Mouse (Mus musculus) adrenal gland, postnatal 14 days (tissue): ENCODE results near the gene B3gnt2. TPM values are rescaled to one million over a fixed set of nuclear protein-coding genes. Genes with fewer than 3 reads are reported as not detected.

Source experiments
- DNase-seq: peaks from one replicate; pipeline ENCODE4 v3.0.0; 2021; ENCODE audit warnings: mixed read lengths
- long read RNA-seq, 2 experiments: library from polyadenylated mRNA; stranded (forward); transcript quantifications; one replicate each; pipeline ENCODE4 v2.0.0; 2021
- total RNA-seq: library from RNA; stranded (reverse); gene quantifications from 2 replicates; pipeline ENCODE4 v1.2.3, GENCODE M21; 2021

The B3gnt2 gene
- 43.9 and 46.6 TPM in 2 replicates for total RNA-seq
- long read RNA-seq, experiment 1, transcript B3gnt2-202 (2 exons, 3,057 nt): major isoform, 165 of 191 reads
- long read RNA-seq, experiment 1, transcript B3gnt2-201 (2 exons, 2,602 nt): minor isoform, 9 of 191 reads
- long read RNA-seq, experiment 1, partial matches to known transcripts: 0 of 191 reads
- long read RNA-seq, experiment 1, other reads (novel, unspliced or antisense): 17 of 191 reads
- long read RNA-seq, experiment 2, transcript B3gnt2-202 (2 exons, 3,057 nt): major isoform, 89 of 92 reads
- long read RNA-seq, experiment 2, partial matches to known transcripts: 1 of 92 reads
- long read RNA-seq, experiment 2, other reads (novel, unspliced or antisense): 1 of 92 reads

- peak; percentile 70 for DNase-seq
These were observed at the start of gene B3gnt2 for GRCm38 (mm10) chr11:22860335-22861227. TSS of gene B3gnt2 (minus strand) at chr11:22860961.

DNA sequence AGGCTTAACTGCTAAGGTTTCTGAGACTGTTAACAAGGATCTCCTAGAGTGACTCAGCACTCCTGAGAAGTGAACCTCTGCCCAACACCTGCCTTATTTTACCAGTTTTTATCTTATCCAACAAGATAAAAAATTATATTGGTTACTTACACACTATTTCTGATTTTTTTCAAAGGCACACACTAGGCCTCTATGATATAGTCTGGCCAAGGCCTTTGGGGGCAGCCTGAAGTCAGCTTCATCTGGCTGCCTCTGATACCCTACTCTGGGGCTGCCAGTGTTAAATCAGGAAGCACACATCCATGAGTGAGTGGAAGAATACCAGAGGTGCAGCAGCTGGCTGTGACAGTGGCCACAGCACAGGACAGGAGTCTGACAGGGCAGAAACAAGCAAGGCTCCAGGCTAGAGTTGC is 45.7 kb upstream of the B3gnt2 start:
- DNase-seq: no peak

DNA sequence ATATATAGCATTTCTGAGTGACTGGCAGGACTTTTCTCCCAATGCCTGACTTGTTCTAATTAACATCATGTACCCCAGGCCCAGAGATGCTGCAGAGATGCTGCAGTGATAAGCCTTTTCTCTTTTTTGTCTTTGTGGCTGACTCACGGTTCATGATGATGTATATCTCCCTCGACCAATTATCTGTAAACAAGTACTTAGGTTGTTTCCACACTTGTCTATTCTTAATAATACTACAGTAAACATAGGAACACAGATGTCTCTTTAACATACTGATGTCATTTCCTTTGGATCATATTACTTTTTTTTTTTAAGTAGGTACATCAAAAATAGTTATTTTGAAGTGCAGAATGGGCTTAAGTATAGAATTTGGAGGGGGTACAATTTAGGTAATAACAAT is 42.2 kb upstream of the B3gnt2 start:
- no peak for DNase-seq

DNA sequence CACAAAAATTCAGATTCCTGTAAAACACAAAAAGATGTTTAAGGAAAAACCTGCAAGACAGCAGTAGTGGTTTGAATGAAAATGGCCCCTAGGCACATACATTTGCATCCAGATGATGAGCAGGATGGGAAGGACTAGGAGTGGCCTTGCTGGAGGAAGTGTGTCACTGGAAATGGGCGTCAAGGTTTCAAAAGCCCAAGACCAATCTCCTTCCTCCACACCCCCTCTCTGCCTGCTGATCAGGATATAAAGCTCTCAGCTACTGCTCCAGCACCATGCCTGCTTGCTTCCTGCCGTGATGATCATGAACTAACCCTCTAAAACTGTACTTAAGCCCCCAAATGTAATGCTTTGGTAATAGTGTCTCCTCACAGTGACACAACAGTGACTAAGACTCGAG is 39.3 kb upstream of the B3gnt2 start:
- no peak for DNase-seq

GRCm38 (mm10) chr11:22897642-22898041 is 36.9 kb upstream of the B3gnt2 start:
- DNase-seq: no peak

GRCm38 (mm10) chr11:22897127-22897526 is 36.4 kb upstream of the B3gnt2 start:
- peak; percentile 25 for DNase-seq

- no peak for DNase-seq
These were observed 32.3 kb upstream of the B3gnt2 start for GRCm38 (mm10) chr11:22893075-22893474.

GRCm38 (mm10) chr11:22892466-22892865 is 31.7 kb upstream of the B3gnt2 start:
- DNase-seq: no peak

DNA sequence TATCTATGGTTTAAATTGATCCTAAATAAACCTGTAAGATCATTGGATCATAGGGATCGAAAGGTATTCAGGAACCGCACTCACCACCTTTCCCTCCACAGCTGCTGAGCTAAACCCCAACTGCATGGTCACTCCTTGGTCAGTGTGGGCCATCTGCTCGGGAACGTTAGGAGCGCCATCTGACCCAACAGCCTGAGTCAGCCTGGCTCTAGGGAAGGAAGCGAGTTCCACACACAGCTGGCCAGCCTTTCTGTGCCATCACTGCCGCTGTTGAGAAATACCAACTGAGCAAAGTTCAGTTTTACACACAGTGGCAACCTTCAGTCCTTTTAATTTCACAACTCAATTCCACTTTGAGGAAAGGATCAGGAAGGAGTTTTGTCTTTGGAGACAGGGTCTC is 31.1 kb upstream of the B3gnt2 start:
- peak; percentile 57 for DNase-seq

DNA sequence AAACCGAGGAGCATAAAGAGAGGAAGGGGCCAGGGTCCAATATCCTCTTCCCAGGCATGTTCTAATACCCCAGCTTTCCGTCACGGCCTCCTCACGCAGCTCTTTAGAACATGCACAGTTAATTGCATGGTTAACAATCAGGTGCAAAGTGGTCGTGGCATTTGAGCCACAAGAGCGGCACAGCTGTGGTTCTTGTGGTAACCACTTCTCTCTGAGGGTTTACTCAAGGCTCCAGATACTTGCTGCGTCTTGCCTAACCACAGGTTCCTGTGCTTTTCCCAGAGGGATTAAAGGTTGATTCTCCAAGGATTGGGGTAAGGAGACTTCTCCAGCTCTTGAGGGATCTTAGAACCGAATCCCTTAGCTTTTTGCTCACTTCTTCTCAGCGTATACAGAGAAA is 30.5 kb upstream of the B3gnt2 start:
- DNase-seq: no peak

GRCm38 (mm10) chr11:22889224-22889623 is 28.5 kb upstream of the B3gnt2 start:
- DNase-seq: no peak

- no peak for DNase-seq
These were observed 26.2 kb upstream of the B3gnt2 start for GRCm38 (mm10) chr11:22886991-22887390.

GRCm38 (mm10) chr11:22885350-22885749 is 24.6 kb upstream of the B3gnt2 start:
- no peak for DNase-seq

- DNase-seq: no peak
These were observed 22.9 kb upstream of the B3gnt2 start for GRCm38 (mm10) chr11:22883676-22884075.

DNA sequence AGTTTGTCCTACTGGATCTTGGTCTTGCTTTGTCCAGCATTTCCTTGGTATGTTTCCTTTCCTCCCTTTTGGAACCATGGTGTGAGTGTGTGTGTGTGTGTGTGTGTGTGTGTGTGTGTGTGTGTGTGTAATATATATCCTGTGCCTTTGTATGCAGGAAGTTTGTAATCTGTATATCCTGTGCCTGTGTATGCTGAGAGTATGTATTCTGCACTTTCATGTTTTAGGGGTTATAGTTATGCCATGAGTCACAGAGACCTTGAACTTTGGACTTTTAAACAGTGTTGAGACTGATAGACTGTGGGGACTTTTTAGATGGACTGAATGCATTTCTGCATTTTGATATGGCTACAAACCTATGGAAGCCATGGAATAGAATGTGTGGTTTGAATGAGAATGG is 22.2 kb upstream of the B3gnt2 start:
- no peak for DNase-seq

GRCm38 (mm10) chr11:22880383-22881172 is 19.8 kb upstream of the B3gnt2 start:
- DNase-seq: no peak

DNA sequence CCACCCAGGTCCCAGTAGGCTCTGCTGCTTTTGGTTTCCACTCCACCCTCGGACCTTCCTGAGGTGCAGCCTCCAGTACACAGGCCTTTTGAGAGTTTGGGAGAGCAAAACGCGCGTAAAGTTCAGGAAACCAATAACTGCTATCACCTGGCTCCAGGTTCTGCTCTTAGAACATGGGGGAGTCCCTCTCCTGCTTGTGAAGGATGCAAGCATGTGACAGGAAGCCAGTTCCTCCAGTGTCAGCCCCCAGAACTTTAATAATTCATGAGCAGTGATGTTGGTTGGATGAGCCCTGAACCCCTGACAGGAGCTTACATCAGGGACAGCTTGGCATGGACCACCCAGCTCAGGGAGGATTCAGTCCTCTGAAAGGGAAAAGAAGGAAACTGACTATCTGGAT is 18.9 kb upstream of the B3gnt2 start:
- no peak for DNase-seq

- DNase-seq: no peak
These were observed 16.0 kb upstream of the B3gnt2 start for GRCm38 (mm10) chr11:22876680-22877330.

GRCm38 (mm10) chr11:22875279-22875678 is 14.5 kb upstream of the B3gnt2 start:
- no peak for DNase-seq

- no peak for DNase-seq
These were observed 14.0 kb upstream of the B3gnt2 start for GRCm38 (mm10) chr11:22874747-22875146.

- no peak for DNase-seq
These were observed 12.6 kb upstream of the B3gnt2 start for GRCm38 (mm10) chr11:22873383-22873782.

DNA sequence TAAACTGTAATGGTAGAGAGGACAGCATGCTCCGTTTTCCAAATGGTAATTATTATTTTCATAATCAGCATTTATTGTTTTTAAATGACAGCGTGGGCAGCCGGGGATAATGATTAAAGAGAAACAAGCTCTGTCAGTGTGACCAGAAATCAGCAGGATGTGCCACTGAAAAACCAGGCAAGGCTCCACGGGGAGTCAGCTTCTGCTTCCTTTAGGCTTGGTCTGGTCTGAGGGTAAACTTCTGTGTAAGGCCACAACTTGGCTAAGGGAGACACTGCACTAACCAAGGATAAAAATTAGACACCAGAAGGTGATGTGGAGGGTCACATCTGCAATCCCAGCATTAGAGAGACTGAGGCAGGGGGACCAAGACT is 11.5 kb upstream of the B3gnt2 start:
- no peak for DNase-seq
